Mouse (Mus musculus) urinary bladder, postnatal 36 days (tissue): ENCODE results near the gene Gabra6.

Source experiments
- DNase-seq, 2 experiments: peaks; one replicate each; pipeline ENCODE4 v3.0.0; 2022; ENCODE audit warnings: low spot score in 2 of 2, mixed read lengths in 1 of 2

Gabra6 gene

DNA sequence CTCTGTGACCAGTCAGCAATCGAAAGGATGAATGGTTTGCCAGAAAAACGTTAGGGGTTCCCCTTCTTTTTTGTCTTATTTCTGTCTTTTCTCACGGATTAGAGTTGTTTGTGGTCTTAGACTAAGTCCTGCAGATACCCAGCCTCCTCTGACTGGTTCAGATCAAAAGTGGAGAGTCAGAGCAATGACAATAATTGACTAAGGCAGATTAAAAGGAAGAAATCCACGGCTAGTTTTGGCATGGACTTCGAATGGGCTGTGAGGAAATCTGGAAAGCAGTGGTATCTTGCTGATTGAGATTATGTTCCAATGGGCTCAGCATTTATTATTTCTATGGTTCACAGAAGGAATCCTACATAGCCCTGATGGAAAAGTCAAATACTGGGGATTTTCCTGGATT is at the start of gene Gabra6:
TSS of gene Gabra6 (minus strand) at position 191 of the 400 bp plus-strand sequence.
- DNase-seq = no peak

DNA sequence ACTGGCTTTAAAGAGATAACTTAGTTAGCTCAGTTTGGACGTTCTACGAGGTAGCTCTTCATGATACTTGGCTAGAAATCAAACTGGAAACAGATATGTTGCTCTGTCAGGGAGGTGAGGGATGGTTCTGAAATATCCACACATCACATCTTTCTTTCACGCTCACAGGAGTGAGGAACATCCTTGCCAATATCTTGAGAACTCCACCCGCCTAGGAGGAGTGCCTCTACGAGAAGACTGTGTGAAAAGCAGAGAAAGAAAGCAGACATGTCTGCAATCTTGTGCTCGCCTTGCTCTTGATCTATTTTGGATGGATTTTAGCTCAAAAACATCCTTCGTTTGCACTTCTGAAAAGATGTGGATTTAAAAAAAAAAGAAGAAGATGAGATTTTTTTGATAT is 44.7 kb upstream of the Gabra6 start:
- no peak for DNase-seq

DNA sequence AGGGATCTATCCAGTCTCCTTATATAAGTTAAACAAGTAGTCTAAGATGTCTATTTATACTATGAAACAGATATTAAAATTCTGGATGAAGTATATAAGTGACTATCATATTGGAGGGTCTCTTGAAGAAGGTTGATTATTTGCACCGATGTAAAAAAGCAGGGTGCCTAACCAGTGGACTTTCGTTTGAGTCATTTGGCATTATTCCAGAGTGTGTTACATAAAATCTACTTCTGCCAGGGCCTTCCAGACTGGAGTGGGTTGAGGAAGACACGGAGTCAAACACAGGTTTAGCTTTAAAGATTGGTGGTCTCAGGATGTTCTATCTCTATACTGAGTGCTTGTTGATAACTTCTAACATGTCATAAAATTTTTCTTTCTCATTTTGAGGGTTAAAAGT is 11.2 kb upstream of the Gabra6 start:
- DNase-seq = no peak

DNA sequence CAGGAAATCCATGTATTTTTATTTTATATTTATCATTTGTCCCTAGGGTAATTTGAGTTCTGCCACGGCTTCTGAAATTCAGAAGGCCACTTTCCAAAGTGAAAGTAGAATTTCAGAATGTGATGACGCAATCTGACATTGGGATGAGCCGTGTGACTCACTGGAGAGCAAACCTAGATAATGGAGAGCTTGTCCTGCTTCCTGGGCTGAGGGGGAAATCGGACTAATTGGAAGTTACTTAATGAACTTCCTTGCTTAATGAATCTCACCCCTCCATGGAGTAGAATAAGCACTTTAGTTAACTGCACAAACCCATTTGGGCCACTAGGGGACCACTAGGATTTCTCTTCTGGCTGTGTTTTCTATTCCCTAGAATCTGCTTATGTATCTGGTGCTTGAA is 5.4 kb upstream of the Gabra6 start:
- no peak for DNase-seq

DNA sequence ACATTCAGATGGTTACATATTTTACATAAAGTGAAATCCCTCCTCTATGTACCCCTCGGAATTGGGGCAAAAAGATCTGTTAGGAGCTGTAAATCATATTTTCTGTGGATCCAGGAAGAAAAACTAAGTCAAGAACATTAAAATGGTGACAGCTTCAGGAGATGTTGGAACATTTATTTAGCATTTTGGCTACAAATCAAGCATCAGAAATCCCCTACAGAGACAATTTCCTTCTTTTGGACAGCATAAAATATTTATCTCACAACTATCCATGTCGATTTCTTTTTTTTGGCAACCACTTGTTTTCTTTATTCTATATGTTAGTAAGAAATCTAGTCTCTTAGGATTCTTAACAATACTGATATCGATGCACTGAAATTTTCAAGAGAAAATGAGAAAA is 688 bp upstream of the Gabra6 start:
- no peak for DNase-seq

DNA sequence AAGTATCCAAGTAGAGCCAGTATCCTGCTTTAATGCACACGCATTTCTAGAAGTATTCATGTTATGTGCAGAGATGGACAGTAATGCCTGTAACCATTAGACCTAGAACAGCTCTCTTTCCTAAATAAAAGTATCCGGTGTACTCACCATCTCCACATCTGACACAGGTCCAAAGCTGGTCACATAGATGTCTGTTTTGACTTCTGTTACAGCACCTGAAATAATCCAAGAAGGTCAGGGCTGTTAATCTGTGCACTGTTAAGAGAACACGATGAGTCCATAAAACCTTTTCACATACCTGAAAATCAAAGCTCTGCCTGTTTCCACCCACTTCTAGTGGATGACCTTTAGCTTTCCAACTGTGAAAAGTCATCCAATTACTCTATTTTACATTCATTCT is 1.4 kb downstream of the Gabra6 start:
- DNase-seq = no peak

DNA sequence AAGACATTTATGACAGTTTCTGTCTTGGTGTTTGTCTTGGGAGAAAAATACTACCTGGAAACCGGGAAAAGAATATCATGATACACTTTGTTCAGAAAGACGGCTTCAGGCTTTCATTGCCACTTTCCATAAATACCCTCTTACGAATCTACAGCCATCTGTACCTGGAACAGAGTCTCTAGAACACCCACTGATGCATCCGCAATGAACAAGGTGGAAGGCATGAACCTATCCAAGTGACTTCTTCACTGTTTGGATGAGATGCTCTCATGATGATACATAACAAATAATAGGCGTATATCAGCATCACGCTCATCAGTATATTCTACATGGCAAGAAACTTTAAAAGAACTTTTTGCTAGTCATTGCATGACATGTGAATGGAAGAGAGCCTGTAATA is 1.8 kb downstream of the Gabra6 start:
- no peak for DNase-seq

DNA sequence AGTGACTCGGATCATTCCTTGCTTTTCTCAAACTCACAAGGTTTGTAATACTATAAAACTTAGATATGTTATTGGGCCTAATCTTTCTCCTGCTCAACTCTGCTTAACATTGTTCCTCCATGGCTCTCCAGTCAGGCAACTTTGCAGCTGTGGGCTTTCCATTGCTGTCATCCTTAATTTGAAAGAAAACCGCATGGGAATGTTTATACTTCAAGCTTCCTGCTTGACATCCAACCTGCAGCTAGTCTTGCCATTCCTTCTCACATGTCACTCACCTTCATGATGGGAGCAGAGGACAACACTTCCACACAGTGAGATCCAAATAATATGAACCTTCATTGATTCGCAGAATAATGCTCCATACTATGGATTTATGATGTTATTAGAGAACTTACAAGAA is 2.9 kb downstream of the Gabra6 start:
- no peak for DNase-seq

DNA sequence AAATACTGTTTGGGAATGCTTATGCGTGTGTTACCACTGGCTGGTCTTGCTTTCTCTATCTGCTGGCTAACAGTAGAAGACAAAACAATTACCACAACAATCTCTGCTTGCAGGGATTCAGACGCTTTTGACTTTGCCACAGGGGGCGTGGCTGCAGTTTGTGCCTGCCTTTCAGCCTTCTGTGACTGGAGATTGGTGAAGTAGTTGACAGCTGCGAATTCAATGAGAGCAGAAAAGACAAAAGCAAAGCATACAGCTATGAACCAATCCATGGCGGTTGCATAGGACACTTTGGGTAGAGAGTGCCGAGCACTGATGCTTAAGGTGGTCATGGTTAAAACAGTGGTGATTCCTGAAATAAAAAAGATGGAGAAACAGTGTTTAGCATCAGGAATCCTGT is 6.0 kb downstream of the Gabra6 start:
- DNase-seq = no peak

DNA sequence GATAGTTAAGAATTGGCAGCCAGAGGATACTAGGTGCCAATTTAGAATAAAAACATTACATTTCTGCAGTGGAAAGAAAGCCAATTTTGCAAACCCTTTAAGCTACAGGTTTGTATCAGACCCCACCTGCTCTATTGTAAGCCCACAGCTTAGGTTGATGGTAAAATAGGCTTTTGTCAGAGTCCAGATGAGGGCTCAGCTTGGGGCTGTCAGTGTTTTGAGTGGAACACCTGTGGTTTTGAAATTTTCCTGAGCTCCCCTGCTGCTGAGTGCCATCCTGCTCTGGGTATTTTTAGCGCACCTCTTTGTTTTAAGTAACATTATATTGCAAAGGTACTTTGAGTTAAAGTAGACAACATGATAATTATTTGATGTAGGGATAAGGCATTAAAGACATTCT is 10.0 kb downstream of the Gabra6 start:
- DNase-seq = no peak

DNA sequence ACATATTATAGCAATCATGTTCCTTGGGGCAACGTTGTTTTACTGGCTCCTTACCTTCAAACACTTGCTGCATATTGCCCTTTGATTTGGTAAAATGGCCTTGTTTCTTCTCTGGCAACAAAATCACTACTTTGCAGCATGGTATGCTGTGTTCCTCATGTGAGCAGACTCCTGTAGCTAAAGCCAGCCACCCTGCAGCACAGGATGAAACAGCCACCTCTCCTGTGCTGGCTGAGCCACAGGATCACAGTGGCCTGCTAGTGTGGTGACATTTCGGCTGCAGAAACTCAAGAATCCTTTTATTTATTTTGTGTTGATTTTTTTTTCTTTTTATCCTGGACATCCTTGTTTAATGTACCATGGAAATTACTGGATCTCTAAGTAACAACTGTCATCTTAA is 11.8 kb downstream of the Gabra6 start:
- no peak for DNase-seq

DNA sequence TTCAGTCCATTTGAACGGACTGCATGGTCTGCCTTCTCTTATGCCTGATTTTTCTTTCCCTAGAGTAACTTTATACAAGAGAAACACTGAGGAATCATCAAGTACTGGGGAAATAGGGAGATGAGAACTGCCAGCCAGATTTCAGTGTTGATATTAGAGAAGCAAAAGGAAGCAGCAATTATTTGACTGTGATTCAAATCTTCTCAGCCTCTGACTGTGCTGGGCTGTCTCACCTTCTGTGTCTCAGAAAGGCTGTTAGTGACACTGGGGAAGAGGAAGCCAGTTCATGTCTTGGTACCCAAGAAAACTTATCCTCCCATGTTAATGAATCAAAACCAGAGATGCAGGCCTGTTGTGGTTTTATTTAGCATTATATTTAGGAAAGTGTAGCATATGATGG is 14.8 kb downstream of the Gabra6 start:
- DNase-seq = no peak

DNA sequence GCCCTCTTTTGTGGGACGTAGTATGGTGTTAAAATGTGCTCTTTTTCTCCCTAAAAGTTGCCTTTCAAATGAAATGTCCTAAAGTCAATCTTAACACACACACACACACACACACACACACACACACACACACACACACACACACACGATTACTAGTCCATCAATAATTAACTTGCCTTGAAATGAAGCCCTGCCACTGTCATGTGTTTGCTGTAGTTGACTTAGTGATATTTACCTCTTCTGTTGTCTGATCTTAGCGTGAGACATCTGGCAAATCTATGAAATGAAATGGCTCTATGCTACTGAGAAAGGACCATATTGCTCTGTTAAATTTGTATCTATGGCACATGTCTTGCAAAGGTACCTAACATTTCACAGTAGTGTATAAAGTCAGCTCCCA is 61.9 kb downstream of the Gabra6 start:
- no peak for DNase-seq
